Mouse (Mus musculus): ENCODE results near the gene Camkv. TPM values are rescaled to one million over a fixed set of nuclear protein-coding genes. Genes with fewer than 3 reads are reported as not detected.
A peak's percentile ranks its signal among the peaks of the same experiment; 100 is the strongest.

Camkv gene
- polyA plus RNA-seq, 1 experiment from 2014 or later = 1.7 TPM

GRCm38 (mm10) chr9:107957141-107957540, 21.7 kb downstream of the Camkv start:
- Histone ChIP-seq H3K9me3 (ENCODE audit: control insufficient read depth, low read length) (no peaks in the 10 kb centered on the region), H3K4me1 (ENCODE audit: control insufficient read depth, insufficient read depth, low read length) (peaks cover 3% of the 10 kb centered on the region; the same call in 1 of the 2 replicates), H3K4me2 (ENCODE audit: low read depth, low read length) (no peak overlapping the region), H3K4me3 (ENCODE audit: low read length) (no peak overlapping the region), H3K9ac (ENCODE audit: low read depth, low read length) (no peak overlapping the region), H3K36me3 (ENCODE audit: control insufficient read depth, insufficient read depth, low read length) (peaks cover 2% of the 10 kb centered on the region; the same call in 1 of the 2 replicates), H3K27ac (ENCODE audit: low read length) (no peak overlapping the region), H3K27me3 (replicated peaks; ENCODE audit: control insufficient read depth, insufficient read depth, low read length) (no peaks in the 10 kb centered on the region)
- no peak for ATAC-seq
- 58% methylated on average over 6 of the region's 6 CpGs for WGBS

GRCm38 (mm10) chr9:107959896-107960295, 24.4 kb downstream of the Camkv start:
- Histone ChIP-seq H3K9ac (ENCODE audit: low read depth, low read length) (no peak overlapping the region), H3K27me3 (replicated peaks; ENCODE audit: control insufficient read depth, insufficient read depth, low read length) (no peaks in the 10 kb centered on the region), H3K36me3 (ENCODE audit: control insufficient read depth, insufficient read depth, low read length) (peaks cover 2% of the 10 kb centered on the region; the same call in 1 of the 2 replicates), H3K9me3 (ENCODE audit: control insufficient read depth, low read length) (no peaks in the 10 kb centered on the region), H3K4me3 (ENCODE audit: low read length) (no peak overlapping the region), H3K4me1 (ENCODE audit: control insufficient read depth, insufficient read depth, low read length) (peaks cover 3% of the 10 kb centered on the region; the same call in 1 of the 2 replicates), H3K4me2 (ENCODE audit: low read depth, low read length) (no peak overlapping the region), H3K27ac (ENCODE audit: low read length) (no peak overlapping the region)
- ATAC-seq = no peak
- WGBS = 60% methylated on average over 6 of the region's 6 CpGs

GRCm38 (mm10) chr9:107960928-107961327, 25.5 kb downstream of the Camkv start:
- Histone ChIP-seq H3K27ac (ENCODE audit: low read length) (no peak overlapping the region), H3K36me3 (ENCODE audit: control insufficient read depth, insufficient read depth, low read length) (peaks cover 2% of the 10 kb centered on the region; the same call in 1 of the 2 replicates), H3K9me3 (ENCODE audit: control insufficient read depth, low read length) (no peaks in the 10 kb centered on the region), H3K9ac (ENCODE audit: low read depth, low read length) (no peak overlapping the region), H3K4me1 (ENCODE audit: control insufficient read depth, insufficient read depth, low read length) (peaks cover 3% of the 10 kb centered on the region; the same call in 1 of the 2 replicates), H3K4me2 (ENCODE audit: low read depth, low read length) (no peak overlapping the region), H3K27me3 (replicated peaks; ENCODE audit: control insufficient read depth, insufficient read depth, low read length) (no peaks in the 10 kb centered on the region), H3K4me3 (ENCODE audit: low read length) (no peak overlapping the region)
- ATAC-seq = no peak
- WGBS = 85% methylated on average over 4 of the region's 4 CpGs

- no peak overlapping the region for H3K4me2 ChIP-seq (ENCODE audit: low read depth, low read length)
- peaks cover 2% of the 10 kb centered on the region; the same call in 1 of the 2 replicates for H3K36me3 ChIP-seq (ENCODE audit: control insufficient read depth, insufficient read depth, low read length)
- ATAC-seq = no peak
- no peaks in the 10 kb centered on the region for H3K27me3 ChIP-seq (replicated peaks; ENCODE audit: control insufficient read depth, insufficient read depth, low read length)
- no peak overlapping the region for H3K9ac ChIP-seq (ENCODE audit: low read depth, low read length)
- 84% methylated on average over 10 of the region's 10 CpGs for WGBS
- no peak overlapping the region for H3K4me3 ChIP-seq (ENCODE audit: low read length)
- H3K4me1 ChIP-seq (ENCODE audit: control insufficient read depth, insufficient read depth, low read length) = peaks cover 3% of the 10 kb centered on the region; the same call in 1 of the 2 replicates
- H3K9me3 ChIP-seq (ENCODE audit: control insufficient read depth, low read length) = no peaks in the 10 kb centered on the region
- no peak overlapping the region for H3K27ac ChIP-seq (ENCODE audit: low read length)
Observed at GRCm38 (mm10) chr9:107961351-107961762, 25.9 kb downstream of the Camkv start.

GRCm38 (mm10) chr9:107961881-107962280, 26.4 kb downstream of the Camkv start:
- Histone ChIP-seq H3K4me2 (ENCODE audit: low read depth, low read length) (no peak overlapping the region), H3K36me3 (ENCODE audit: control insufficient read depth, insufficient read depth, low read length) (peaks cover 2% of the 10 kb centered on the region; the same call in 1 of the 2 replicates), H3K27ac (ENCODE audit: low read length) (no peak overlapping the region), H3K27me3 (replicated peaks; ENCODE audit: control insufficient read depth, insufficient read depth, low read length) (no peaks in the 10 kb centered on the region), H3K9me3 (ENCODE audit: control insufficient read depth, low read length) (no peaks in the 10 kb centered on the region), H3K9ac (ENCODE audit: low read depth, low read length) (no peak overlapping the region), H3K4me1 (ENCODE audit: control insufficient read depth, insufficient read depth, low read length) (peaks cover 3% of the 10 kb centered on the region; the same call in 1 of the 2 replicates), H3K4me3 (ENCODE audit: low read length) (no peak overlapping the region)
- peak; percentile 58; the same call in 1 of the 2 replicates for ATAC-seq
- WGBS = 56% methylated on average over 5 of the region's 5 CpGs

- ATAC-seq = no peak
- H3K4me1 ChIP-seq (ENCODE audit: control insufficient read depth, insufficient read depth, low read length) = peaks cover 3% of the 10 kb centered on the region; the same call in 1 of the 2 replicates
- H3K27me3 ChIP-seq (replicated peaks; ENCODE audit: control insufficient read depth, insufficient read depth, low read length) = no peaks in the 10 kb centered on the region
- WGBS = 92% methylated on average over 9 of the region's 9 CpGs
- H3K9me3 ChIP-seq (ENCODE audit: control insufficient read depth, low read length) = no peaks in the 10 kb centered on the region
- H3K36me3 ChIP-seq (ENCODE audit: control insufficient read depth, insufficient read depth, low read length) = no peaks in the 10 kb centered on the region
- H3K27ac ChIP-seq (ENCODE audit: low read length) = no peak overlapping the region
- H3K9ac ChIP-seq (ENCODE audit: low read depth, low read length) = no peak overlapping the region
- H3K4me3 ChIP-seq (ENCODE audit: low read length) = no peak overlapping the region
- H3K4me2 ChIP-seq (ENCODE audit: low read depth, low read length) = no peak overlapping the region
Observed at GRCm38 (mm10) chr9:107962916-107963315, 27.4 kb downstream of the Camkv start.

GRCm38 (mm10) chr9:107963700-107964099, 28.2 kb downstream of the Camkv start:
- Histone ChIP-seq H3K4me1 (ENCODE audit: control insufficient read depth, insufficient read depth, low read length) (peaks cover 3% of the 10 kb centered on the region; the same call in 1 of the 2 replicates), H3K4me3 (ENCODE audit: low read length) (no peak overlapping the region), H3K36me3 (ENCODE audit: control insufficient read depth, insufficient read depth, low read length) (no peaks in the 10 kb centered on the region), H3K9me3 (ENCODE audit: control insufficient read depth, low read length) (no peaks in the 10 kb centered on the region), H3K4me2 (ENCODE audit: low read depth, low read length) (no peak overlapping the region), H3K27ac (ENCODE audit: low read length) (no peak overlapping the region), H3K27me3 (replicated peaks; ENCODE audit: control insufficient read depth, insufficient read depth, low read length) (no peaks in the 10 kb centered on the region), H3K9ac (ENCODE audit: low read depth, low read length) (no peak overlapping the region; the same call in 1 of the 2 replicates)
- peak; percentile 78 for ATAC-seq
- 16% methylated on average over 5 of the region's 5 CpGs for WGBS

- no peak for ATAC-seq
- Histone ChIP-seq H3K4me3 (ENCODE audit: low read length) (no peak overlapping the region), H3K4me1 (ENCODE audit: control insufficient read depth, insufficient read depth, low read length) (peaks cover 3% of the 10 kb centered on the region; the same call in 1 of the 2 replicates), H3K4me2 (ENCODE audit: low read depth, low read length) (no peak overlapping the region), H3K9me3 (ENCODE audit: control insufficient read depth, low read length) (no peaks in the 10 kb centered on the region), H3K27me3 (replicated peaks; ENCODE audit: control insufficient read depth, insufficient read depth, low read length) (no peaks in the 10 kb centered on the region), H3K36me3 (ENCODE audit: control insufficient read depth, insufficient read depth, low read length) (no peaks in the 10 kb centered on the region), H3K27ac (ENCODE audit: low read length) (no peak overlapping the region), H3K9ac (ENCODE audit: low read depth, low read length) (no peak overlapping the region)
- WGBS = 90% methylated on average over 9 of the region's 9 CpGs
Observed at GRCm38 (mm10) chr9:107964681-107965080, 29.2 kb downstream of the Camkv start.

GRCm38 (mm10) chr9:107966676-107967075, 31.2 kb downstream of the Camkv start:
- Histone ChIP-seq H3K36me3 (ENCODE audit: control insufficient read depth, insufficient read depth, low read length) (no peaks in the 10 kb centered on the region), H3K9me3 (ENCODE audit: control insufficient read depth, low read length) (no peaks in the 10 kb centered on the region), H3K4me3 (ENCODE audit: low read length) (no peak overlapping the region)

GRCm38 (mm10) chr9:107967437-107967836, 32.0 kb downstream of the Camkv start:
- H3K27ac ChIP-seq (ENCODE audit: low read length) = no peak overlapping the region
- H3K27me3 ChIP-seq (replicated peaks; ENCODE audit: control insufficient read depth, insufficient read depth, low read length) = no peaks in the 10 kb centered on the region
- no peaks in the 10 kb centered on the region for H3K4me1 ChIP-seq (ENCODE audit: control insufficient read depth, insufficient read depth, low read length)
- H3K4me2 ChIP-seq (ENCODE audit: low read depth, low read length) = no peak overlapping the region
- 83% methylated on average over 6 of the region's 6 CpGs for WGBS
- H3K9ac ChIP-seq (ENCODE audit: low read depth, low read length) = no peak overlapping the region
- no peaks in the 10 kb centered on the region for H3K36me3 ChIP-seq (ENCODE audit: control insufficient read depth, insufficient read depth, low read length)
- no peak for ATAC-seq
- H3K4me3 ChIP-seq (ENCODE audit: low read length) = no peak overlapping the region
- H3K9me3 ChIP-seq (ENCODE audit: control insufficient read depth, low read length) = no peaks in the 10 kb centered on the region

More at GRCm38 (mm10) chr9:107966676-107967075, 31.2 kb downstream of the Camkv start:
- Histone ChIP-seq H3K27me3 (replicated peaks; ENCODE audit: control insufficient read depth, insufficient read depth, low read length) (no peaks in the 10 kb centered on the region), H3K27ac (ENCODE audit: low read length) (no peak overlapping the region), H3K4me2 (ENCODE audit: low read depth, low read length) (no peak overlapping the region), H3K9ac (ENCODE audit: low read depth, low read length) (no peak overlapping the region), H3K4me1 (ENCODE audit: control insufficient read depth, insufficient read depth, low read length) (peaks cover 2% of the 10 kb centered on the region; the same call in 1 of the 2 replicates)
- 85% methylated on average over 10 of the region's 10 CpGs for WGBS
- ATAC-seq = no peak

Data from intestine, embryonic 16.5 days (tissue).